Mouse (Mus musculus) liver, postnatal 0 days (tissue): Measurements from ENCODE around the gene Gng13.

Experiments used
- CTCF ChIP-seq: sonication (generic); IDR thresholded peaks from 2 replicates; pipeline ENCODE4 v1.5.1; 2016; ENCODE audit warnings: antibody characterized with exemption, low read depth
- EP300 ChIP-seq: IDR thresholded peaks from 2 replicates; pipeline ENCODE4 v1.6.1; 2016; ENCODE audit warnings: antibody characterized with exemption, low read depth, mild to moderate bottlenecking

DNA sequence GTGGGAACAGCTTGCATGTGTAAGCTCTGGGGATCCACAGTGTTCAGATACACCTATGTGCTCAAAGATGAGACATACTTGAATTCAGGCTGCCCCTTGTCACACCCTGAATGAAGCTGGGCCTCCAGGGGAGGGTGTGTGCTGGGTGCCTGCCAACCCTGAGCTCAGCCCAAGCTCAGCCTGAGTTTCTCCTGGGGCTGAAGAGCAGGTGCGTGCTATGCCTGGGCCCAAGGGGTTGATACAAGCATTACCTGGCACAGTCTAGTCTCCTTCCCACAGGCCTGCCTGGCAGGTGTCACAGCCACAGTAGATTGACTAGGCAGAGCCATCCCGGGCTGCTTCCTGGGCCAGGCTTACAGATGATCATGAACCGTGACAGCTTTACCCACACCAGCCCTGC, 18.8 kb downstream of the Gng13 start, which contains the start of gene Mslnl:
- TF ChIP-seq CTCF: no peak
- no peak for TF ChIP-seq EP300
